Mouse (Mus musculus) megakaryocyte, embryonic 14.5 days (primary cell): Measurements from ENCODE around the gene Olfr750.

Experiments
- FLI1 ChIP-seq: IDR thresholded peaks from 2 replicates; pipeline ENCODE4 v1.6.1; 2012; ENCODE audit warnings: low read length, inconsistent platforms, mixed read lengths
- GATA1 ChIP-seq: IDR thresholded peaks from 3 replicates; pipeline ENCODE4 v1.6.1; 2012; ENCODE audit warnings: mixed read lengths, low read length, inconsistent platforms, borderline replicate concordance

GRCm38 (mm10) chr14:51088166-51088969 is 14.1 kb upstream of the Olfr750 start:
- TF ChIP-seq GATA1 (no peak), FLI1 (no peak)
